Mouse (Mus musculus): ENCODE results near the gene Lalba. TPM values are rescaled to one million over a fixed set of nuclear protein-coding genes. Genes with fewer than 3 reads are reported as not detected.

Gene Lalba
- polyA plus RNA-seq, 1 experiment from 2014 or later = 0.47 TPM

Small RNA genes lying within 50 kb of the gene (microRNA-seq; reads per million reads assigned to microRNA genes)
- not detected for gene Mir1291

Other genes starting within 250 kb of the Lalba start
- gene Olfr286, start 248.3 kb downstream of the Lalba start, polyA plus RNA-seq (2016; fragmentation: Nextera tagmentation; extraction: Ambion mirVana) = 0.02 TPM in 1 of 2 replicates, not detected in the other
- not detected in 2 replicates for gene H1fnt, start 225.4 kb downstream of the Lalba start, polyA plus RNA-seq (2016; fragmentation: Nextera tagmentation; extraction: Ambion mirVana)
- gene Zfp641, start 186.6 kb downstream of the Lalba start, polyA plus RNA-seq (2016; fragmentation: Nextera tagmentation; extraction: Ambion mirVana) = 1.2 and 1.7 TPM in 2 replicates
- not detected in 2 replicates for gene Olfr285, start 165.4 kb downstream of the Lalba start, polyA plus RNA-seq (2016; fragmentation: Nextera tagmentation; extraction: Ambion mirVana)
- gene Olfr284, start 141.7 kb downstream of the Lalba start, polyA plus RNA-seq (2016; fragmentation: Nextera tagmentation; extraction: Ambion mirVana) = not detected in 2 replicates
- gene Olfr283, start 101.8 kb downstream of the Lalba start, polyA plus RNA-seq (2016; fragmentation: Nextera tagmentation; extraction: Ambion mirVana) = not detected in 2 replicates
- not detected in 2 replicates for gene Olfr282, start 51.5 kb downstream of the Lalba start, polyA plus RNA-seq (2016; fragmentation: Nextera tagmentation; extraction: Ambion mirVana)
- gene Olfr281, start 30.1 kb downstream of the Lalba start, polyA plus RNA-seq (2016; fragmentation: Nextera tagmentation; extraction: Ambion mirVana) = not detected in 2 replicates
- not detected in 2 replicates for gene OR5BS1P, start 12.8 kb downstream of the Lalba start, polyA plus RNA-seq (2016; fragmentation: Nextera tagmentation; extraction: Ambion mirVana)
- not detected in 2 replicates for gene Olfr279, start 9.7 kb upstream of the Lalba start, polyA plus RNA-seq (2016; fragmentation: Nextera tagmentation; extraction: Ambion mirVana)
- gene Kansl2, start 51.5 kb upstream of the Lalba start, polyA plus RNA-seq (2016; fragmentation: Nextera tagmentation; extraction: Ambion mirVana) = 139 and 150 TPM in 2 replicates
- gene Ccnt1, start 88.2 kb upstream of the Lalba start, polyA plus RNA-seq (2016; fragmentation: Nextera tagmentation; extraction: Ambion mirVana) = 59.0 and 61.3 TPM in 2 replicates
- gene 4930415O20Rik, start 88.3 kb upstream of the Lalba start, polyA plus RNA-seq (2016; fragmentation: Nextera tagmentation; extraction: Ambion mirVana) = 0.43 TPM in 1 of 2 replicates, not detected in the other
- 11.8 and 12.1 TPM in 2 replicates for gene Adcy6, start 127.4 kb upstream of the Lalba start, polyA plus RNA-seq (2016; fragmentation: Nextera tagmentation; extraction: Ambion mirVana)
- gene Cacnb3, start 148.1 kb upstream of the Lalba start, polyA plus RNA-seq (2016; fragmentation: Nextera tagmentation; extraction: Ambion mirVana) = 36.1 and 50.9 TPM in 2 replicates
- 27.2 and 30.8 TPM in 2 replicates for gene Ddx23, start 180.2 kb upstream of the Lalba start, polyA plus RNA-seq (2016; fragmentation: Nextera tagmentation; extraction: Ambion mirVana)
- gene Rnd1, start 194.7 kb upstream of the Lalba start, polyA plus RNA-seq (2016; fragmentation: Nextera tagmentation; extraction: Ambion mirVana) = 7.1 and 9.8 TPM in 2 replicates
- gene Ccdc65, start 225.5 kb upstream of the Lalba start, polyA plus RNA-seq (2016; fragmentation: Nextera tagmentation; extraction: Ambion mirVana) = 1.3 and 1.5 TPM in 2 replicates
- gene Fkbp11, start 245.5 kb upstream of the Lalba start, polyA plus RNA-seq (2016; fragmentation: Nextera tagmentation; extraction: Ambion mirVana) = 15.2 and 16.4 TPM in 2 replicates